Mouse (Mus musculus) left cerebral cortex, adult 8-10 months (tissue): ENCODE results near the gene Fpr-rs3. TPM values are rescaled to one million over a fixed set of nuclear protein-coding genes. Genes with fewer than 3 reads are reported as not detected.

Experiments used
- DNase-seq, 2 experiments: peaks; one replicate each; pipeline ENCODE4 v3.0.0; 2022; ENCODE audit warnings: low spot score in 2 of 2
- total RNA-seq, 4 experiments: library from RNA; stranded (reverse); gene quantifications; 2 replicates each; pipeline ENCODE4 v1.2.4; 2022

The Fpr-rs3 gene
- not detected for total RNA-seq

DNA sequence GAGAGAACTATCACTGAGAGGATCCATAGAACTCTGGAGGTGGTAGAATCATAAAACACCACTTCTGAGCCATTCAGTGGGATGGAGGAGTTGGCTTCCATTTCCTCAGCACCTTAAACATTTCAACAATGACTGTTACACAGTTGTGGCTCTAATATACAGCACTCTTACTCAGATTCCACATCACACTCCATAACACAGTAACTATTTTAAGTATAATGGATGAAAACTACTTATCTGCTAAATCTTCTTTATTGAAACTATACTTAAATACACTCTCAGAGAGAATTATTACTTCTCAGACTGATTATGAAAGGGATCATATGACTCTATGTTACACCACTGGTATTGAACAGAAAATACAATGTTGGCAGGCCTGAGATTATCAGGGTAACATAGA lies at the start of gene Fpr-rs3:
TSS of gene Fpr-rs3 (minus strand) at position 101 of the 400 bp plus-strand sequence.
- DNase-seq, result no peak

DNA sequence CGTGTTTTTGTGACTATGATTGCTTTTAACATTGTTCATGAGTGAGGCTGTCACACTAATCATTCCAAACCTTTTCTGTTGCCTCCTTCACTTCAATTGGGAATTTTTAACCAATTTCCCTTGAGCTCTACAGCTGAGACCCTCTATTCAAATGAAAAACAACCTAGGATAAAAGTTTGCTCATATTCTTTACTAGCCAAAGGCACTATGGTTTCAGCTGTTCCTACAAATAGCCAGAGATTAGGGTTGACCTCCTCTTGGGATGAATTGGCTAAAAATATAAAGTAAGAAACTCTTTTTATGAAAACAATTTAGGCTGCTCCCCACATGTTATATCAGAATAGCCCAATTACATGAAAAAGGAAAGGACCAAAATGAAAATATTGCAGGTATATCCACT lies 28.4 kb downstream of the Fpr-rs3 start, which contains the start of gene Vmn2r110:
TSS of gene Vmn2r110 (minus strand) at position 101 of the 400 bp plus-strand sequence.
- DNase-seq, result no peak

Other genes with a start within 250 kb of the Fpr-rs3 start
- not detected for gene Vmn1r224, start 210.7 kb downstream of the Fpr-rs3 start, total RNA-seq
- gene Vmn2r108, start 143.5 kb downstream of the Fpr-rs3 start, total RNA-seq, result under 1 TPM in 1 of 4 experiments, not detected in 3; 0.07 TPM
- gene Vmn1r225, start 126.7 kb downstream of the Fpr-rs3 start, total RNA-seq, result not detected
- gene Vmn2r109, start 60.1 kb downstream of the Fpr-rs3 start, total RNA-seq, result not detected
- not detected for gene Vmn2r110, start 28.5 kb downstream of the Fpr-rs3 start, total RNA-seq
- gene Vmn1r226, start 58.0 kb upstream of the Fpr-rs3 start, total RNA-seq, result not detected
- gene Vmn1r227, start 105.0 kb upstream of the Fpr-rs3 start, total RNA-seq, result not detected
- gene Vmn1r228, start 161.3 kb upstream of the Fpr-rs3 start, total RNA-seq, result not detected
- gene Vmn1r229, start 186.7 kb upstream of the Fpr-rs3 start, total RNA-seq, result under 1 TPM; 0.02 to 0.07 (median 0.06) TPM
- not detected for gene Vmn1r230, start 215.6 kb upstream of the Fpr-rs3 start, total RNA-seq